Mouse (Mus musculus) E14TG2a.4 (cell line): ENCODE measurements around the gene Ccnc.
A peak's percentile ranks its signal among the peaks of the same experiment; 100 is the strongest.
"Not testable (repeated sequence)": the region's sequence is repeated elsewhere in the genome, so short reads cannot be mapped to it uniquely, and the experiment has no call there.

Source experiments
- H3K27me3 ChIP-seq: 2 replicates; pipeline ENCODE4 v1.6.1; 2014; ENCODE audit warnings: low read length, control low read depth; ENCODE audit not compliant: insufficient read depth
- H3K36me3 ChIP-seq: 2 replicates; pipeline ENCODE4 v1.6.1; 2014; ENCODE audit warnings: low read length, control low read depth; ENCODE audit not compliant: insufficient read depth
- H3K4me1 ChIP-seq: replicated peaks from 2 replicates; pipeline ENCODE4 v1.6.1; 2014; ENCODE audit warnings: low read depth, low read length, control low read depth
- H3K4me3 ChIP-seq: replicated peaks from 2 replicates; pipeline ENCODE4 v1.5.1; 2014; ENCODE audit warnings: mild to moderate bottlenecking, low read length
- H3K9me3 ChIP-seq: 2 replicates; pipeline ENCODE4 v1.6.1; 2014; ENCODE audit warnings: low read length, control low read depth
- CTCF ChIP-seq: conservative IDR thresholded peaks from 2 replicates; pipeline ENCODE4 v1.5.1; 2014; ENCODE audit warnings: low read length
- NANOG ChIP-seq: IDR thresholded peaks from 2 replicates; pipeline ENCODE4 v1.6.1; 2014; ENCODE audit warnings: borderline replicate concordance, low read length, mixed read lengths
- POU5F1 ChIP-seq: IDR thresholded peaks from 2 replicates; pipeline ENCODE4 v1.6.1; 2014; ENCODE audit warnings: low read length, borderline replicate concordance

Gene Ccnc

DNA sequence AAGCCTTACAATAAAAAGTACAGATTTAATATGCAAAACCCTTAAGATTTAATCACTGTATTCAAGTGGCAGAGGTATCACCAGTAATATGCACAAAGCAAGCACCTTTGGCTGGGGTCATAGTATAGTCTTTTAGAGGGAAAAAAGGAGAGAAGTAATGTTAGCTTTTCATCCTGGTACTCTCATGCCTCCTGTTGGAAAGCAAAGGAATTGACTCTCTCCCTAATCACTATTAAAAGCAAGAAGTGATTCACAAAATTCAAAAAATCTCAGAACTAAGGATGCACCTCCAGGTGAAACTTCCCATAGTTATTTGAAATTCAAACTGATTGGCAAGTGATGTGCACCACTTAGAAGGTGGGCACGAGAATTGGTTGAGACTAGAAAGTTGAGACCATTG is 22.5 kb upstream of the Ccnc start:
- H3K36me3 ChIP-seq, result no peaks in the 10 kb centered on the region
- TF ChIP-seq CTCF (peak; percentile 50), NANOG (no peak)
- no peaks in the 10 kb centered on the region for H3K9me3 ChIP-seq

DNA sequence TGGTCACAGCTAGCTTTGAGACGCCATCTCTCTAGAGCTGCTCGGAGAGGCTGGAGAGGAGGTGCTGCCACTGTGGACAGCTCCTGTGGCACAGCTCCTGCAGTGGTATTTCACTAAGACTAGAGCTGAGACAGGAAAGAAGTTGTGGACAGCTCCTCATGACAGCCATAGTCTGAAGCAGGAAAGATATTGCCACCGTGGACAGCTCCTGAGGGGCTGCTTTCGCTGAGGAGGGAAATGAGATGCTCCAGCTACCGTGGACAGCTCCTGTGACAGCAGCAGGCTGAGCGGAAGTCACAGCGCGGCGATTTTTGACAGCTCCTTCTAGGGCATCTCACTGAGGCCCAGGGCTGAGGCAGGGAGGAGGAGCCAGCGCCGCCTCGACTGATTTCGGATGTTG is 15.4 kb upstream of the Ccnc start:
- H3K4me3 ChIP-seq, result no peak overlapping the region
- TF ChIP-seq CTCF (no peak), POU5F1 (no peak), NANOG (no peak)

More for the DNA sequence above, 22.5 kb upstream of the Ccnc start:
- H3K4me3 ChIP-seq, result no peak overlapping the region
- H3K27me3 ChIP-seq, result peaks cover 11% of the 10 kb centered on the region; the same call in 1 of the 2 replicates
- H3K4me1 ChIP-seq, result no peaks in the 10 kb centered on the region

DNA sequence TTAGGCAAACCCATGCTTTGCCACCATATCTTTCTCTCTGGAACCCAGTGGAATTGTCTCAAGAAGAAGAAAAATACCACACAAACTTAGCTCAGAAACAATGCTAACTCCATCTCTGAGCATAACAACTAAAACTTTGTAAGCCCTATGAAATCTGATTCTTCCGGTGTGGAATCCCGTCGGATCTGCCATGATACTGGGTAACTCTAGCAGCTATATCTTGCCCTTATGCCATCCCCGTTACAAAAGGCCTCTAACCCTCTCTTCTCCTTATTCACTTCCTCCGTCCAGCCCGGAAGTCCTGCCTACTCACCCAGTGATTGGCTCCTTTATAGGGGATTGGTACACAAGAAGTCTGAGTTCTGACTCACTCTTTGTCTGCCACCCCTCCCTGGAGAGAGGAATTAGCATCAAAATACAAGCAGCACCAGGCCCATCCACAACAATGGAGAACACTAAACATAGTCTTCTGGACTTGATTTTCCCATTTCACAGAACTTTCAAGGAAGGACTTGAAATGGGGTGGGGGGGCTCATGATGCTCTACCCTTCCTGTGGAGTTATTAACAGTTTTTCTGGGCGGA is 4.7 kb upstream of the Ccnc start:
- H3K9me3 ChIP-seq, result no peaks in the 10 kb centered on the region
- TF ChIP-seq NANOG (peak; percentile 97), POU5F1 (peak; percentile 66; the same call in 1 of the 2 replicates), CTCF (no peak)
- H3K27me3 ChIP-seq, result no peaks in the 10 kb centered on the region
- H3K4me3 ChIP-seq, result peak overlapping the region; percentile 76
- H3K4me1 ChIP-seq, result peaks cover 54% of the 10 kb centered on the region
- no peaks in the 10 kb centered on the region for H3K36me3 ChIP-seq

More for the DNA sequence above, 15.4 kb upstream of the Ccnc start:
- no peaks in the 10 kb centered on the region for H3K9me3 ChIP-seq
- peaks cover 3% of the 10 kb centered on the region; the same call in 1 of the 2 replicates for H3K4me1 ChIP-seq
- H3K27me3 ChIP-seq, result peaks cover 24% of the 10 kb centered on the region
- no peaks in the 10 kb centered on the region for H3K36me3 ChIP-seq

DNA sequence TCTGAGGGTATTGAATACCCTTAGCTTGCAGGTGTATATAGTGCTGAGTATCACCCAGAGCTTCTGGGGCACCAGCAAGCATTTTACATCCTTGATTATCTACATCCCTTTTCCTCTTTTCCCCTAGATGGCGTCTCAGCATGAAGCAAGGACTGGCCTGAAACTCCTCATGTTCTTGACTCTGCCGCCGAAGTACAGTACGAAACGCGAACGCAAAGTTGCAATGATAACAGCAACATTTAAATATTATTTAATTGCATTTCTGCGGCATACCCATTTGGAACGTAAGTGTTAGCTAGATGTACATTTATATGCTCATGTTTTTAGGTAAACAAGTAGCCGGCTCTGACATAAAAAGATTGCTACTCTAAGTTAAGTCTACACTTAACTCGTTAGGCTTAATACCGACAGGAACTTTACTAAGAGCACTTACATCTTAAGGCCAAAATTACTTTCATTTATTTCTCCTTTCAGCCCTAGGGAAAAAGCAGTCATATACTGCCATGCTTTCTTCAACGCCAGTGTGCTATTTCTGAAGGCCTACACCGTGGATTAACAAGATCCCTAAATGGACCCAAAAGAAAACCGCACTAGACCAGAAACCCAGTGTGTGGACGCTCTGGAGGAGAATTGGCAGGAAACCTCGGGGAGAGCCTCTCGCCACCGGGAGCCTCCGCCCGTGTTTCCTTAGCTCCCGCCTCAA is 438 bp upstream of the Ccnc start:
- no peaks in the 10 kb centered on the region for H3K9me3 ChIP-seq
- H3K4me3 ChIP-seq, result peak overlapping the region; percentile 97
- no peaks in the 10 kb centered on the region for H3K27me3 ChIP-seq
- peaks cover 9% of the 10 kb centered on the region for H3K36me3 ChIP-seq
- TF ChIP-seq POU5F1, result no peak
- TF ChIP-seq CTCF, result peak; percentile 17; the same call in 1 of the 2 replicates
- H3K4me1 ChIP-seq, result peaks cover 43% of the 10 kb centered on the region

DNA sequence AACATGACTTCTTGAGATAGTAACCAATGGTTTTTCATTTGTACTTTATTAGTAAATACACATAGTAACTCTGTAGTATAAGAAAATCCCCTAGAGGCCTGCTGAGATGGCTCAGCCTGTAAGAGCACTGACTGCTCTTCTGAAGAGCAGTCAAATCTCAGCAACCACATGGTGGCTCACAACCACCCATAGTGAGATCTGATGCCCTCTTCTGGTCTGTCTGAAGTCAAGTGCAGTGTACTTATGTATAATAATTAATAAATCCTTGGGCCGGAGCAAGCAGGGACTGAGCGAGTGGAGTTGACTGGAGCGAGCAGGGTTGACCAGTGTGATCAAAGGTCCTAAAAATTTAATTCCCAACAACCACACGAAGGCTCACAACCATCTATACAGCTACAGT is 11.7 kb downstream of the Ccnc start:
- Histone ChIP-seq H3K27me3 (no peaks in the 10 kb centered on the region), H3K4me1 (no peaks in the 10 kb centered on the region; the same call in 1 of the 2 replicates), H3K9me3 (no peaks in the 10 kb centered on the region), H3K4me3 (no peak overlapping the region), H3K36me3 (peaks cover 66% of the 10 kb centered on the region)
- TF ChIP-seq CTCF (no peak), NANOG (no peak), POU5F1 (no peak)

DNA sequence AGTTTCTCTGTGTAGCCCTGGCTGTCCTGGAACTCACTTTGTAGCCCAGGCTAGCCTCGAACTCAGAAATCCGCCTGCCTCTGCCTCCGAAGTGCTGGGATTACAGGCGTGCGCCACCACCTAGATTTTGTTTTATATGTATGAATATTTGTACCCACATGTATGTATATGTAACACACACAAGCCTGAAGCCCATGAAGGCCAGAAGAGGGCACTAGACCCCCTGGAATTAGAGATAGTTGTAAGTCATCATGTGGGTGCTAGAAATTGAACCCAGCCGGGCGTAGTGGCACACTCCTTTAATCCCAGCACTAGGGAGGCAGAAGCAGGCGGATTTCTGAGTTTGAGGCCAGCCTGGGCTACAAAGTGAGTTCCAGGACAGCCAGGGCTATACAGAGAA is 16.6 kb downstream of the Ccnc start:
- Histone ChIP-seq H3K36me3 (peaks cover 52% of the 10 kb centered on the region), H3K4me1 (peaks cover 19% of the 10 kb centered on the region)
- not testable (repeated sequence) for H3K27me3 ChIP-seq, H3K4me3 ChIP-seq, H3K9me3 ChIP-seq

DNA sequence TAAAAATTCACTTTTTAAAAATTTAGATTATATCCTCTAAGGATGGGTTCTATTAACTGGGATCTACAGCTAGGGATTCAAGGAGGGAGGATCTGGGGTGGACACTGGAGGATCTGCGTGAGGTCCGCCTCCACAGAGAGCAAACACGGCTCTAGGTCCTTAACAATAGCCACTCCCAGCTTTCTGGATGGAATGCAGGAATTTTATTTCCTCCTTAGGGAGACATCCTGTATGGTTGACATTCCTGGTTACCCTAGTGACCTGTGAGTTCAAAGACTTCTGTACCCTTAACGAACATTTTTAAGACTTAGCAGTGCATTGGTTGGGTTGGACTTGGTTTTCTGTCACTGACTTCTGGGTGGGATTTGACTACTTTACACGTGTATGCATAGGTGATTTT is 18.2 kb downstream of the Ccnc start:
- Histone ChIP-seq H3K36me3 (peaks cover 45% of the 10 kb centered on the region), H3K4me1 (peaks cover 19% of the 10 kb centered on the region), H3K27me3 (no peaks in the 10 kb centered on the region), H3K4me3 (no peak overlapping the region), H3K9me3 (no peaks in the 10 kb centered on the region)
- TF ChIP-seq CTCF (no peak), POU5F1 (no peak)

DNA sequence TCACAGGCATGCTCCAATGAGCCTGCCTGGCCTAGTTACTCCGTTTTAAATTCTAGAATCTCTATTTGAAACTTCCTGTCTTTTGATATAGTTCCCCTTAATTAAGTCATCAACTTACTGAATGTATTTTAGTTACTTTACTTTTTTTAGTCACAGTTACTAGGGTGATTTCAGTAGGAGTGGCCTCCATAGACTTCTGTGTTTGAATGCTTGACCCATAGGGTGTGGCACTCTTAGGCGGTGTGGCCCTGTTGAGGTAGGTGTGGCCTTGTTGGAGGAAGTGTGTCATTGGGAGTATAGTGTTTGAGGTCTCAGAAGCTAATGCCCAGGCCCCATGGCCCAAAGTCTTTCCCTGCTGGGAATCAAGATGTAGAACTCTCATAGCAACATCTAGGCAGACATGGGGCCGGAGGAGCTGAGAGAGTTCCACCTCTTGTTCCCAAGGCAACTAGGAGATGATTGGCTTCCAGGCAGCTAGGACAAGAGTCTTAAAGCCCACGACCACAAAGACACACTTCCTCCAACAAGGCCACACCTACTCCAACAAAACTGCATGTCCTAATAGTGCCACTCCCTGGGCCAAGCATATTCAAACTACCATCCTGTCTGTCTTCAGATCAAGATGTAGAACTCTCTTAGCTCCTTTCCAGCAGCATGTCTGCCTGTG is 27.8 kb downstream of the Ccnc start:
- Histone ChIP-seq H3K4me3 (0 out of 2 replicates have a peak overlapping the region, but pooled peaks have one; percentile 17), H3K4me1 (peaks cover 43% of the 10 kb centered on the region), H3K27me3 (no peaks in the 10 kb centered on the region), H3K9me3 (peaks cover 5% of the 10 kb centered on the region; the same call in 1 of the 2 replicates), H3K36me3 (peaks cover 16% of the 10 kb centered on the region; the same call in 1 of the 2 replicates)
- no peak for TF ChIP-seq POU5F1
- TF ChIP-seq CTCF, result no peak
- no peak for TF ChIP-seq NANOG

DNA sequence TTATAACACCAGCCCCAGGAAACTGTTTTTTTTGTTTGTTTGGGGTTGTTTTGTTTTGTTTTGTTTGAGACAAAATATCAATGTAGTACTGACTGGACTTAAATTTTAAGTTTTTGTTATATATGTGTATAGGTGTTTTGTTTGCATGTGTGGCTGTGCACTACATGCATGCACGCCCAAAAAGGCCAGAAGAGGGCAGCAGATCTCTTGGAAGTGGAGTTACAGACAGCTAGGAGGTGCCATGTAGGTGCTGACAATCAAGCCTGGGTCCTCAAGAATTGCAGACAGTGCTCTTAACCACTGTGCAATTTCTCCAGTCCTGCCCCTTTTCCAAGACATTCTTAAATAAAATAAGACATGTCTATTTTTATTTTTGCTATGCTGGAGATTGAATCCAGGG is 31.4 kb downstream of the Ccnc start:
- Histone ChIP-seq H3K4me1 (peaks cover 36% of the 10 kb centered on the region), H3K4me3 (no peak overlapping the region), H3K36me3 (peaks cover 7% of the 10 kb centered on the region; the same call in 1 of the 2 replicates), H3K9me3 (peaks cover 5% of the 10 kb centered on the region; the same call in 1 of the 2 replicates), H3K27me3 (no peaks in the 10 kb centered on the region)
- no peak for TF ChIP-seq POU5F1
- peak; percentile 37 for TF ChIP-seq CTCF
